In the genomic region with DNA sequence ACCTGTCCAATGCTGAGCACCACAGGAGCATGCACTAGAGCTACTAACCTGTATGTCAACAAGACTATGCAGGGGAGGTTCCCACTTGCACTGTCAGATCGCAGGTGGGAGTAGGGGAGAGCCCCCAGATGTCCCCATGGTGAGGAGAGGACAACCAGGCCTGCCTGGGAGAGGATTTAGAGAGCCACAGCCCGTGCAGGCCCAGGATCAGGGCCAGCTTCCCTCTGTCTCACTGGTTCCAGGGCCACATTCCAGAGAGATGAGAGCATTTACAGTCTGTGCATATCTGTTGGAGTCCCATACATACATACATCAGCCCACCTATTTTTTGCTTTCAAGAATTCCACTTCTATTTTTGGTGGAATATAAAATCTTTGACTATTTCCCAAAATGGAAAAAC, we compare ENCODE assay signal across 17 mouse cellular contexts. TPM values are rescaled to one million over a fixed set of nuclear protein-coding genes. Genes with fewer than 3 reads are reported as not detected.
DNase-seq lines count a peak whose midpoint lies in the region; ATAC-seq and TF ChIP-seq lines count a peak whose summit lies in the region.
"Had no signal": no experiment of that assay in that cellular context is flagged by ENCODE, and none has a peak within 500 bp of the region (broad histone marks: within the 10 kb centered on the region; RNA-seq: fewer than 3 reads in every experiment).

No protein-coding gene starts in this region.

- no peaks in the 10 kb centered on the region; the same call in 1 of the 2 replicates for H3K27me3 ChIP-seq in heart, embryonic 10.5 days (ENCODE audit: insufficient read depth, poor library complexity, severe bottlenecking)
- no peaks in the 10 kb centered on the region for H3K27me3 ChIP-seq in stomach, embryonic 15.5 days (replicated peaks)
- H3K27me3 ChIP-seq: embryonic facial prominence, embryonic 15.5 days; forebrain, embryonic 15.5 days; hindbrain, embryonic 15.5 days; lung, embryonic 15.5 days had no signal

- no peak overlapping the region for H3K4me2 ChIP-seq in stomach, embryonic 15.5 days
- H3K4me2 ChIP-seq: embryonic facial prominence, embryonic 15.5 days; forebrain, embryonic 15.5 days; hindbrain, embryonic 15.5 days; lung, embryonic 15.5 days had no signal

- peak; percentile 43 for DNase-seq in adrenal gland, adult 2 months
- DNase-seq in adrenal gland, adult 8-10 months, result no peak
- DNase-seq in heart, embryonic 10.5 days (ENCODE audit: low spot score), result no peak
- no peak for DNase-seq in heart, adult 8-10 months (ENCODE audit: low spot score)
- DNase-seq in layer of hippocampus, adult 2 months (ENCODE audit: low spot score in 2 of 2), result no peak
- no peak for DNase-seq in layer of hippocampus, adult 9-11 months
- DNase-seq: gastrocnemius, postnatal 25 days; kidney, adult 9 months; liver; thymus, postnatal 36 days had no signal

- 27% methylated on average over 2 of the region's 2 CpGs for WGBS in heart, embryonic 10.5 days
- 38% methylated on average over 2 of the region's 2 CpGs for WGBS in stomach, embryonic 15.5 days

- no peaks in the 10 kb centered on the region for H3K36me3 ChIP-seq in heart, embryonic 10.5 days
- H3K36me3 ChIP-seq in stomach, embryonic 15.5 days, result no peaks in the 10 kb centered on the region
- H3K36me3 ChIP-seq: embryonic facial prominence, embryonic 15.5 days; forebrain, embryonic 15.5 days; hindbrain, embryonic 15.5 days; lung, embryonic 15.5 days had no signal

- H3K9me3 ChIP-seq in heart, embryonic 10.5 days, result no peaks in the 10 kb centered on the region
- no peaks in the 10 kb centered on the region for H3K9me3 ChIP-seq in stomach, embryonic 15.5 days
- H3K9me3 ChIP-seq: embryonic facial prominence, embryonic 15.5 days; forebrain, embryonic 15.5 days; hindbrain, embryonic 15.5 days; lung, embryonic 15.5 days had no signal

- TF ChIP-seq CTCF in layer of hippocampus, adult 2 months (conservative IDR thresholded peaks at IDR 0.05), result no peak

- no peak overlapping the region for H3K9ac ChIP-seq in stomach, embryonic 15.5 days
- H3K9ac ChIP-seq: embryonic facial prominence, embryonic 15.5 days; forebrain, embryonic 15.5 days; hindbrain, embryonic 15.5 days; lung, embryonic 15.5 days had no signal

- H3K4me1 ChIP-seq in heart, embryonic 10.5 days, result peaks cover 8% of the 10 kb centered on the region
- no peaks in the 10 kb centered on the region for H3K4me1 ChIP-seq in stomach, embryonic 15.5 days
- H3K4me1 ChIP-seq: forebrain, embryonic 15.5 days; hindbrain, embryonic 15.5 days had no signal

- H3K27ac ChIP-seq in heart, embryonic 10.5 days, result peak overlapping the region; percentile 78
- H3K27ac ChIP-seq in layer of hippocampus, adult 2 months, result 0 out of 2 replicates have a peak overlapping the region, but pooled peaks have one; percentile 14
- H3K27ac ChIP-seq in stomach, embryonic 15.5 days, result no peak overlapping the region
- H3K27ac ChIP-seq: embryonic facial prominence, embryonic 15.5 days; forebrain, embryonic 15.5 days; hindbrain, embryonic 15.5 days; lung, embryonic 15.5 days had no signal

- 0 out of 2 replicates have a peak, but pooled peaks have one; percentile 22 for ATAC-seq in stomach, embryonic 15.5 days (ENCODE audit: insufficient read depth, low FRiP score, low read depth)
- no peak for ATAC-seq in erythroblast, adult 5-6 weeks (replicated peaks; ENCODE audit: low FRiP score, poor library complexity, severe bottlenecking)
- ATAC-seq: forebrain, embryonic 15.5 days had no signal

- H3K4me3 ChIP-seq in heart, embryonic 10.5 days, result no peak overlapping the region
- H3K4me3 ChIP-seq in layer of hippocampus, adult 2 months, result no peak overlapping the region
- no peak overlapping the region for H3K4me3 ChIP-seq in stomach, embryonic 15.5 days (replicated peaks)
- H3K4me3 ChIP-seq: embryonic facial prominence, embryonic 15.5 days; forebrain, embryonic 15.5 days; hindbrain, embryonic 15.5 days; lung, embryonic 15.5 days; megakaryocyte, embryonic 14.5 days had no signal

RNA-seq across cellular contexts. Expression of a gene that starts 9.5 kb away (rescaled TPM):
- total RNA-seq in adrenal gland, adult 2 months (2021), result 10 to 100 TPM; 14.4 to 23.5 TPM
- 11.3 and 13.5 TPM in 2 replicates for polyA plus RNA-seq in adrenal gland, adult 2 months (2012; rRNA removed)
- 10 to 100 TPM; 17.2 to 74.1 (median 37.1) TPM for total RNA-seq in adrenal gland, adult 8-10 months (2022)
- polyA plus RNA-seq in heart, embryonic 10.5 days (2016; fragmentation: Nextera tagmentation; extraction: Ambion mirVana), result 9.2 and 9.9 TPM in 2 replicates
- total RNA-seq in heart, adult 8-10 months (2022), result 10 to 100 TPM; 12.4 to 17.7 (median 16.4) TPM
- total RNA-seq in layer of hippocampus, adult 2 months (2021), result 100 to 1,000 TPM; 110 to 120 TPM
- 6.3 and 7.2 TPM in 2 replicates for polyA plus RNA-seq in stomach, embryonic 15.5 days (2015; fragmentation: Nextera tagmentation; extraction: Ambion mirVana)
- not detected in 2 replicates for total RNA-seq in erythroblast, adult 5-6 weeks (2015; ENCODE audit: low replicate concordance)
- total RNA-seq in erythroblast, adult 5-6 weeks (2017; ENCODE audit: low replicate concordance), result not detected in 2 replicates

Comparison
In these comparisons a context has a peak if more than half of its experiments do, and no peak if none do; other contexts are left out.
1. RNA of a gene that starts 9.5 kb away (total RNA-seq): 110 to 120 TPM in layer of hippocampus, adult 2 months, 17.2 to 74.1 TPM in adrenal gland, adult 8-10 months, 14.4 to 23.5 TPM in adrenal gland, adult 2 months and 12.4 to 17.7 TPM in heart, adult 8-10 months; not detected in erythroblast, adult 5-6 weeks; every median in the first group is over 10 times any median in the second.